Mouse (Mus musculus) forebrain, embryonic 11.5 days (tissue): ENCODE data around the gene Ubxn6. TPM values are rescaled to one million over a fixed set of nuclear protein-coding genes. Genes with fewer than 3 reads are reported as not detected.

Experiments
- ATAC-seq: fragments of 200-750 bp; cut with Nextera tagmentation; replicated peaks from 2 replicates; pipeline ENCODE4 v1.8.0; 2017; ENCODE audit warnings: moderate TSS enrichment; ENCODE audit not compliant: low FRiP score
- DNase-seq: peaks from one replicate; pipeline ENCODE4 v3.0.0-alpha.2; 2017; ENCODE audit warnings: low spot score
- H3K27ac ChIP-seq: fragments of 300-500 bp; sonication (generic); 2 replicates; pipeline ENCODE4 v1.5.1; 2014; ENCODE audit warnings: low read depth, low read length
- H3K27me3 ChIP-seq: fragments of 300-500 bp; sonication (generic); 2 replicates; pipeline ENCODE4 v1.6.1; 2014; ENCODE audit warnings: mild to moderate bottlenecking, low read length, mixed read lengths; ENCODE audit not compliant: control insufficient read depth, insufficient read depth
- H3K36me3 ChIP-seq: fragments of 300-500 bp; sonication (generic); 2 replicates; pipeline ENCODE4 v1.6.1; 2014; ENCODE audit warnings: mild to moderate bottlenecking, low read length, moderate library complexity, mixed read lengths; ENCODE audit not compliant: control insufficient read depth, insufficient read depth
- H3K4me1 ChIP-seq: fragments of 300-500 bp; sonication (generic); replicated peaks from 2 replicates; pipeline ENCODE4 v1.6.1; 2014; ENCODE audit warnings: low read length, mixed read lengths; ENCODE audit not compliant: control insufficient read depth, insufficient read depth
- H3K4me2 ChIP-seq: fragments of 300-500 bp; sonication (generic); 2 replicates; pipeline ENCODE4 v1.6.1; 2014; ENCODE audit warnings: low read depth, mild to moderate bottlenecking, low read length, moderate library complexity, mixed read lengths; ENCODE audit not compliant: severe bottlenecking
- H3K4me3 ChIP-seq: fragments of 300-500 bp; sonication (generic); 2 replicates; pipeline ENCODE4 v1.5.1; 2014; ENCODE audit warnings: low read depth, low read length
- H3K9ac ChIP-seq: fragments of 300-500 bp; sonication (generic); 2 replicates; pipeline ENCODE4 v1.6.1; 2014; ENCODE audit warnings: low read length
- H3K9me3 ChIP-seq: fragments of 300-500 bp; sonication (generic); 2 replicates; pipeline ENCODE4 v1.6.1; 2016; ENCODE audit warnings: low read length, mixed read lengths; ENCODE audit not compliant: control insufficient read depth
- WGBS: fragments of 180-500 bp; shearing (Covaris S2); extraction: QIAGEN DNeasy Blood & Tissue Kit; methylation state at CpG from one replicate; pipeline ENCODE4 v1.1.7; 2014; 5-methylcytosine and 5-hydroxymethylcytosine counted together
- polyA plus RNA-seq: library from polyadenylated mRNA; unstranded; fragments of >200 nt; fragmentation: Nextera tagmentation; extraction: Ambion mirVana; gene quantifications from 2 replicates; pipeline ENCODE4 v1.2.1, GENCODE M21; 2014

Ubxn6 gene
- polyA plus RNA-seq, 1 experiment from 2014 or later, result 43.2 TPM

GRCm38 (mm10) chr17:56036176-56036900, 38.5 kb downstream of the Ubxn6 start, which contains the start of gene Sh3gl1:
Gene Sh3gl1, minus strand, starts transcription at chr17:56036635.
- H3K9me3 ChIP-seq, result no peaks in the 10 kb centered on the region
- under 1% methylated on average over 73 of the region's 74 CpGs for WGBS
- H3K4me1 ChIP-seq, result peaks cover 10% of the 10 kb centered on the region
- peak within 1 kb of the TSS; percentile 57 for H3K4me2 ChIP-seq
- peak within 1 kb of the TSS; percentile 85 for H3K4me3 ChIP-seq
- peaks cover 2% of the 10 kb centered on the region; the same call in 1 of the 2 replicates for H3K36me3 ChIP-seq
- H3K27me3 ChIP-seq, result no peaks in the 10 kb centered on the region
- ATAC-seq, result peak; percentile 91
- H3K9ac ChIP-seq, result peak within 1 kb of the TSS; percentile 93
- peak; percentile 99 for DNase-seq
- peak within 1 kb of the TSS; percentile 65 for H3K27ac ChIP-seq

- Histone ChIP-seq H3K27ac (no peak overlapping the region), H3K4me1 (peaks cover 8% of the 10 kb centered on the region), H3K9me3 (no peaks in the 10 kb centered on the region), H3K9ac (peak overlapping the region; percentile 93), H3K4me3 (peak overlapping the region; percentile 85), H3K4me2 (peak overlapping the region; percentile 57), H3K27me3 (no peaks in the 10 kb centered on the region), H3K36me3 (peaks cover 2% of the 10 kb centered on the region; the same call in 1 of the 2 replicates)
- ATAC-seq (no peak), DNase-seq (no peak)
- 87% methylated on average over 4 of the region's 4 CpGs for WGBS
Observed at GRCm38 (mm10) chr17:56035216-56035615, 39.6 kb downstream of the Ubxn6 start.

- Histone ChIP-seq H3K4me3 (no peak overlapping the region), H3K27me3 (no peaks in the 10 kb centered on the region), H3K4me1 (peaks cover 8% of the 10 kb centered on the region), H3K9ac (no peak overlapping the region; the same call in 1 of the 2 replicates), H3K27ac (no peak overlapping the region), H3K36me3 (peaks cover 2% of the 10 kb centered on the region; the same call in 1 of the 2 replicates), H3K9me3 (no peaks in the 10 kb centered on the region), H3K4me2 (no peak overlapping the region)
- ATAC-seq (no peak), DNase-seq (no peak)
- 90% methylated on average over 6 of the region's 6 CpGs for WGBS
Observed at GRCm38 (mm10) chr17:56034726-56035100, 40.1 kb downstream of the Ubxn6 start.

GRCm38 (mm10) chr17:56034040-56034725, 40.6 kb downstream of the Ubxn6 start:
- Histone ChIP-seq H3K4me1 (peaks cover 8% of the 10 kb centered on the region), H3K27ac (no peak overlapping the region), H3K9me3 (no peaks in the 10 kb centered on the region), H3K4me3 (no peak overlapping the region), H3K36me3 (peaks cover 2% of the 10 kb centered on the region; the same call in 1 of the 2 replicates), H3K9ac (no peak overlapping the region), H3K4me2 (no peak overlapping the region), H3K27me3 (no peaks in the 10 kb centered on the region)
- 90% methylated on average over 7 of the region's 7 CpGs for WGBS
- DNase-seq (no peak), ATAC-seq (no peak)

GRCm38 (mm10) chr17:56032831-56033230, 42.0 kb downstream of the Ubxn6 start:
- no peak overlapping the region for H3K9ac ChIP-seq
- WGBS, result 79% methylated on average over 7 of the region's 7 CpGs
- no peak for ATAC-seq

GRCm38 (mm10) chr17:56032127-56032733, 42.6 kb downstream of the Ubxn6 start:
- H3K9ac ChIP-seq, result no peak overlapping the region

More at GRCm38 (mm10) chr17:56032831-56033230, 42.0 kb downstream of the Ubxn6 start:
- Histone ChIP-seq H3K9me3 (no peaks in the 10 kb centered on the region), H3K4me1 (peaks cover 8% of the 10 kb centered on the region), H3K4me3 (no peak overlapping the region), H3K27me3 (no peaks in the 10 kb centered on the region), H3K4me2 (no peak overlapping the region), H3K27ac (no peak overlapping the region), H3K36me3 (peaks cover 2% of the 10 kb centered on the region; the same call in 1 of the 2 replicates)
- DNase-seq, result no peak

GRCm38 (mm10) chr17:56031431-56031830, 43.4 kb downstream of the Ubxn6 start:
- no peak overlapping the region for H3K27ac ChIP-seq
- H3K9ac ChIP-seq, result no peak overlapping the region
- no peak overlapping the region for H3K4me2 ChIP-seq
- 88% methylated on average over 7 of the region's 7 CpGs for WGBS
- H3K9me3 ChIP-seq, result no peaks in the 10 kb centered on the region
- H3K4me3 ChIP-seq, result no peak overlapping the region
- peaks cover 6% of the 10 kb centered on the region for H3K4me1 ChIP-seq
- DNase-seq (no peak), ATAC-seq (no peak)
- peaks cover 2% of the 10 kb centered on the region; the same call in 1 of the 2 replicates for H3K36me3 ChIP-seq
- no peaks in the 10 kb centered on the region for H3K27me3 ChIP-seq

More at GRCm38 (mm10) chr17:56032127-56032733, 42.6 kb downstream of the Ubxn6 start:
- Histone ChIP-seq H3K27ac (no peak overlapping the region), H3K4me2 (no peak overlapping the region), H3K9me3 (no peaks in the 10 kb centered on the region), H3K27me3 (no peaks in the 10 kb centered on the region), H3K4me3 (no peak overlapping the region), H3K4me1 (peaks cover 8% of the 10 kb centered on the region), H3K36me3 (peaks cover 2% of the 10 kb centered on the region; the same call in 1 of the 2 replicates)
- 81% methylated on average over 6 of the region's 6 CpGs for WGBS
- ATAC-seq (no peak), DNase-seq (no peak)

DNA sequence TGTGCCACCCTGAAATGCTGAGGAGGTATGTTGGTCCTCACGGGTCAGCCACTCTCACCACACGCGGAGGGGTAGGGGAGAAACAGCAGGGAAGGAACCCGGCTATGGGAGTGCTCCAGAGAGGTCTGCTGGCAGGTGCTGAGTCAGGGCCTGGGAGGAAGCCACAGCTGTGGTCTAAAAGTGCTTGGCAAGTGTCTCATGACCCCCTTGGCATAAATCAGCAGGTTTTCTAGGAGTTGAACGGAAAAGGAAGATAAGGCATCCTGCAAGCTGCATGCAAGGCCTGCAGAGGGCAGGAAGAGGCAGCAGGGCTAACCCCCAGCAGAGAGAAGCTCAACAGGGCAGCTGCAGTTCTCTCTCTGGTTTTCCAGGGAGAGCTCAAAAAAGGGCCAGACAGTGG, 43.9 kb downstream of the Ubxn6 start:
- peaks cover 2% of the 10 kb centered on the region; the same call in 1 of the 2 replicates for H3K36me3 ChIP-seq
- 81% methylated on average over 5 of the region's 5 CpGs for WGBS

More for the DNA sequence above, 43.9 kb downstream of the Ubxn6 start:
- Histone ChIP-seq H3K27ac (no peak overlapping the region), H3K4me2 (no peak overlapping the region), H3K9me3 (no peaks in the 10 kb centered on the region), H3K27me3 (no peaks in the 10 kb centered on the region), H3K9ac (no peak overlapping the region), H3K4me1 (peaks cover 6% of the 10 kb centered on the region), H3K4me3 (no peak overlapping the region)
- DNase-seq (no peak), ATAC-seq (no peak)
